Mouse (Mus musculus) testis, adult 2 months (tissue): ENCODE measurements around the gene Pgghg.

ENCODE experiments used
- CTCF ChIP-seq: fragments of 200-500 bp; IDR thresholded peaks from 2 replicates; pipeline ENCODE4 v1.5.1; 2012; ENCODE audit warnings: low read depth, mild to moderate bottlenecking, inconsistent platforms, low read length, moderate library complexity; ENCODE audit not compliant: control insufficient read depth, insufficient read depth, insufficient replicate concordance
- POLR2A ChIP-seq: fragments of 200-500 bp; IDR thresholded peaks from 2 replicates; pipeline ENCODE4 v1.6.1; 2012; ENCODE audit warnings: low read depth, mild to moderate bottlenecking, inconsistent platforms, low read length, moderate library complexity; ENCODE audit not compliant: control insufficient read depth

- TF ChIP-seq CTCF (no peak), POLR2A (no peak)
These were observed 5.8 kb downstream of the Pgghg start for GRCm38 (mm10) chr7:140946980-140947379.
